Mouse (Mus musculus) thymus, postnatal 4 days (tissue): ENCODE measurements around the gene Gmfb.
"Not testable (repeated sequence)": the region's sequence is repeated elsewhere in the genome, so short reads cannot be mapped to it uniquely, and the experiment has no call there.

Source experiments
- DNase-seq: peaks from one replicate; pipeline ENCODE4 v3.0.0; 2021

Gene Gmfb

DNA sequence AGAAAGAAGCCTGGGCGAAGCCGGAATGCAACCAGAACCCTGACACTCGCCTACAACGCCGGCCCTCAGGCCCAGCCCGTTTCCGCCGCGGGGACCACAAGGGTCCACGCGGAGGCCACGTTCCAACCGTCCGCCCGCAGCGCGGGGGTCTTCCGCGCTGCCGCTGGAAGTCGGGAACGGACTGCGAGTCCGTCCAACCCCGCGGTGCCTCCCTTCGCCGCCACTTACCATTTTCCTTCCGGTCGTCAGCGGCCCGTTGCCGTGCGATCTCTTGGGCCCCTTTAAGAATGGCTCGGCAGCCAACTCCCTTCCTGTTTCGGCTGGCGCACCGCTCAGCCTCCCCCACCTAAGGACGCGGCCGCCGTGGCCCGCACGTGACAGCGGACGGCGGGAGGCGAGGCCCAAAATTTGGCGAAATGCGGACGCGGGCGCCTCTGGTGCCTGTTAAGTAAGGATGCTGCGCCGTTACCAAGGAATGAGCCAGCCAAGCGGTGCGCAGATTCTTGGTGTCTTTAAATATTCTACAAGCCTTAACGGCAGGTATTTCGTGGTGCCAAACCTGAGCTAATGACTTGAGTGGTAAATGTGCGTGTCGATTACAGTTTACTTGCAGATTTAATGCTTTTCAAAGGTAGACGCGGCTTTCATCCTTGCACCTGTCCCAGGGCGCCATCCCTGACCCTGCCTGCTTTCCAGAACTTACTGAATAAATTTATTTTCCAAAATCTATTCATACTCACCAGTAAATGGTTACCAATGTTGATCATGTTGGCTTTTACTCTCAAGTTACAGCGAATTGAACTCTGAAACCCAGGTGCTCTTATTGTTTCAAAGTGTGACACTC lies at the start of gene Gmfb:
Gene Gmfb, minus strand, starts transcription at position 370 of the 844 bp plus-strand sequence.
- DNase-seq: peak; percentile 97

DNA sequence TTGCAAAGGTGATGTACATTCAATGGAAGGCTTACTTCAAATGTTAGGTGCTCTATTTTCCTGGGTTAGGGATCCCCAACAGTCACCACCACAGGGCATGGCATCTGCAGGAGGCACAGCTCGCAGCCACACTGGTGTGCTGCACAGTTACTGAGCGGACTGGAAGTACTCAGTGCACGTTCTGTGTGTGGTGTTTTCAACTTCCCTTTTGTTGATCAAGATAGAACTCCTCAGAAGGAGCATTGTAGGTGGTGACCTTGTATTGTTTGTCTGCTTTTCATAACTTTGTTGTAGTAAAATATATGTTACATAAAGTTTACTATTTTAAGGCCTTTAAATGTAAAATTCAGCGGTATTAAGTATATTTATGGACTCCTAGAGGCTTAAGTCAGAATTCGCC lies 40.9 kb upstream of the Gmfb start:
- DNase-seq: no peak

DNA sequence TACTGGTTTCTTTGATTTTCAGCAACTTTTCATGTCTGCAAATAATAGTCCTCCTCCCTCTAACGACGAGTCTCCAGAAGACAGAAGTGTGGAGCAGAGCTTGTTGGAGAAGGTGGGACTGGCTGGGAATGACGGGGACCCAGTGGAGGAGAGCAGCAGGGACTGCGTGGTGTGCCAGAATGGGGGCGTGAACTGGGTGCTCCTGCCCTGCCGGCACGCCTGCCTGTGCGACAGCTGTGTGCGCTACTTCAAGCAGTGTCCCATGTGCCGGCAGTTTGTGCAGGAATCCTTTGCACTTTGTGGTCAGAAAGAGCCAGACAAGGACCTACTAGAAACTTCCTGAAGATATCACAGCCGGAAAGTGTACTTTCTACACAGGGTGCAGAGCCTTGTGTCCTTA lies 31.6 kb upstream of the Gmfb start:
- DNase-seq: no peak

DNA sequence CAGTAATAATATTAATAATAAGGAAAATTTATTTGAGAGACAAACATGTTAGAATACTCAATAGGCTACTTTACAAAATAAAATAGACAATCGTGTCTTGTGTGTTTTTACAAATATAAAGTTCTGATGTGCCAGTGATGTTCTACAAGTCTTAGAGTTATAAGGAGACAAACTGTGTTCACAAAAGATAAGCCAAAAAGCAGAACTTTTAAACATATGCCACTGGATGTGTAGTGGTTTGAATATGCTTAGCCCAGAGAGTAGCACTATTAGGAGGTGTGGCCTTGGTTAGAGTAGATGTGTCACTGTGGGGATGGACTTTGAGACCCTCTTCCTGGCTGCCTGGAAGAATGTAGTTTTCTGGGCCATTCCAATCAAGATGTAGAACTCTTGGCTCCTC lies 27.7 kb upstream of the Gmfb start:
- DNase-seq: no peak

DNA sequence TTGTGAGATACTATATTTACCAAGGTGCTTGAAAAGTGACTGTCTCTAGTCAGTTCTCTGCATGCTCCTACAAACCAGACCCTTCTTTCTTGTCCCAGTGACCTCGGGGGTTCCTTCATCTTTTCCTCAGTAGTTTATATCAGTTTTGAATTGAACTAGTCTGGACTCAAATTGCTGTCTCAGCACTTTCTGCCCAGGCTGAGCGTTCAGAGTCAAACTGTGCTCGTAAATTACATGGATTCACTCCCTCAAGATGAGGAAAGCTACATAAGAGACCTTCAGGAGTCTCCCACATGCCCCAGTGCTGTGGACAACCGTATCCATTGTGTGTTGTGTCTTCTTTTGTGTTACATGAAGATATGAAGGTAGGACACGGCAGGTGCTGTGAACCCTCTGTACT lies 26.7 kb upstream of the Gmfb start:
- DNase-seq: no peak

DNA sequence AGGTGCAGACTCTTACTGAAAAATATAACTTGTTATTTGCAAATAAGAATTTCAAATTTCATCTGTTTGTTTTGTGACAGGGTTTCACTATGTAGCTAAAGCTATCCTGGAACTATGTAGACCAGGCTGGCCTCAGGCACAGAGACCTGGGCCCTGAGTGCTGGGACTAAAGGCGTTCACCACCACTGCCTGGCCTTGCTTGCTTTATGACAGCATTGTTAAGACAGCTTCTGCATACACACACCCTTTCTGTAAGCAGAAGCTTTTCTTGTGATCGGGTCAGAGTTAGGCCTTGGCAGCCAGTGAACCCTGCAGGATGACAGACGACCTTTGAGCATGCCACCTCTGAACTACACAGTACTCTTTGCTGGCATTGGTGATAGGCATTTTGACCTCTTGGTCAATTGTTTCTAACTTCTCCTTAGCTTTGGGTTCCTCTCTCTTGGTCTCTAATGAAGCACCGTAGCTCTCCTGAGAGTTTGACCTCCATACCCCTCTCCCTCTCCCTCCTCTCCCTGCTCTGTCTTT lies 26.1 kb upstream of the Gmfb start:
- DNase-seq: no peak

DNA sequence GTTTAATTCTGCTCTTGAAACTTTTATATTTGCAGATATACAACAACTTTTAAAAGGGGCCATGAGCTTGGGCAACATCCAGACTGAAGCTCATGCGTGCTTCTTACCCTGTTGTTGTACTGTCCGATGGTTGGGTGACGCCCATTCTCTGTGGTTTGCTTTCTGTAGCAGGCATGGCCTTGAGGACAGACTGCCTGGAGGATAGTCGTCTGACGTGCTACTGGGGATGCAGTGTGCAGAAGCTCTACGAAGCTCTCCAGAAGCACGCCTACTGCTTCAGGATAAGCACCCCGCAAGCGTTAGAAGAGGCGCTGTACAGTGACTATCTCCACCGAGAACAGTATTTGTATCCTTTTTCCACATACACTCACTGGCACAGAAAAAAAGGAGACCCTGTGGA lies 23.7 kb upstream of the Gmfb start:
- DNase-seq: no peak

DNA sequence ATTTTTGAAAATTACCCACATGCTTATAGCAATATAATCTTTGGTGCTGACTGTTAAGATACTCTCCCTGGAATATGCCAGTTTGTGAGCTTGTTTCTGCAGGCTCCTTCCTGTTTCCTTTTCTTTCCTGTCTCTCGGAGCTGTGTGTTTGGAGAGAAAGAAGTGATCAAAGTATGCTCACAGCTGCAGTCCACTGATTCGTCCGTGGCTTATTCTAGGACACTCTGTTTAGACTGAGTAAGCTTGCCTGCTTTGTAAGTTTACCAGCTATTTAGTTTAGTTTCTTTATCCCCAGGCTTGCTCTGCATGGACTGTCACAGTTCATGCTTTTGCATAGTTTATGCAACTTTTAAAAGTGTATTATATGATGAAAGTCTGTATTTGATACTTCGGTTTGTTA lies 17.3 kb upstream of the Gmfb start:
- no peak for DNase-seq

DNA sequence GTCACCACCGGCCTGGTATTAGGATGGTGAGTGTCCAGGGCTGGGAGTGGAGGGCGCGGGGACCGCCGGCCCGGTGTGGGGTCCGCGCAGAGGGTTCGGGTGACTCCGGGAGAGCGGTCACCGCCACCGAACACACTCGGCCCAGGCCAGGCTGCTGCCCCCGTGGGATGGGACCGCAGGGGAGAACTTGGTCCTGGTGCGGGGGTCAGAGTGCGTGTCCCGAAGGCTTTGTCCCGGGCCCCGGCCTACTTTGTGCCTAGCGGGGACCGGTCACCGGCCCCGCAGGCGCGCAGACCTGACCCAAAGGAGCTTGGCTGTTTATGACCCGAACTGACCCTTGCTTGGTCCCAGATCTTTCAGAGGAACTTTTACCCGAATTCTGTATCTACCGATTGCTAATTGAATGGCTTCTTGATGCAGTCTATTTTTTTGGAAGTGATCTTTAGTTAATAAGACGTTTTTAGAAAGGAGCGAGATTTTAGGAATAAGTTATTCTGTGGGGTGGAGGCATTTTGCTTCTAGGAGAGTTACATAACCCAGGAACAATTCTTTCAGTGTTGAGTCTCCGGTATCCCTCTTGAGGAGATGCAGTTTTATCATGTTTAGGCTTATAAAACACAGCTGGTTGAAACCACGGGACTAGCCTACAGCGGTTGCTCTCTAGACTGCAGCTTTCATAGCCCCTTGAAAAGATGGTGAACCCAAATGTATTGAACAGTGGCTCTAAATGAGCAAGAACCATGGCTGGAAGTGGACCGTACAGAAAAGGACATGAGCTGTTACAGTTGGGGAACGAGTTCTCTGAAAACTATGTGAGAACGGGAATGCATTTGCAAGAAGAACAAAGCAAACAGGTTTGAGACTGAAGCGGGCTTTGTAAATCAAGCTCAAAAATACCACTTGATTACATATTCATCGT lies 10.6 kb upstream of the Gmfb start:
- DNase-seq: peak; percentile 41

DNA sequence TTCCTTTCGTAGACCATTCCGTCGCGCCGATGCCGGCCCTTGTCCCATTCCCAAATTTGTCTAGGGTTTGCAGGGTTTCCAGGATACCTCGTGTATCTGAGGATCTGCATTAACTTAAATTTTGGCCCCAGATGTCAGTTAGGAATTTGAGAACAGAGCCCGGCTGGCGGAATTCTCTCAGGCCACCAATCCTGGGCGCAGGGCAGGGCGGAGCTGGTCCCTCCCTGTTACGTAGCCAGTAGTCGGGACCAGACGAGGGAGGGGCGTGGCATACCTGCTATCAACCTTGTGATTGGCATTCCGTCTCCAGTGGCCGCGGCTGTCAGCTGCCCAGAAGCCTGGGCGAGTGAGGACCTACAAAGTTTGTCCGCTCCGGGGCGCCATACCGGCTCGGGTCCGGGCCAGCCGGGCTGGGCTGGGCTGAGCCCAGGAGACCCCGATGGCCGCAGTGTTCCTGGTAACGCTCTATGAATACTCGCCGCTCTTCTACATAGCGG lies 9.8 kb upstream of the Gmfb start, which contains the start of gene Cgrrf1:
Gene Cgrrf1, plus strand, starts transcription at position 289 of the 497 bp plus-strand sequence.
- DNase-seq: peak; percentile 88

DNA sequence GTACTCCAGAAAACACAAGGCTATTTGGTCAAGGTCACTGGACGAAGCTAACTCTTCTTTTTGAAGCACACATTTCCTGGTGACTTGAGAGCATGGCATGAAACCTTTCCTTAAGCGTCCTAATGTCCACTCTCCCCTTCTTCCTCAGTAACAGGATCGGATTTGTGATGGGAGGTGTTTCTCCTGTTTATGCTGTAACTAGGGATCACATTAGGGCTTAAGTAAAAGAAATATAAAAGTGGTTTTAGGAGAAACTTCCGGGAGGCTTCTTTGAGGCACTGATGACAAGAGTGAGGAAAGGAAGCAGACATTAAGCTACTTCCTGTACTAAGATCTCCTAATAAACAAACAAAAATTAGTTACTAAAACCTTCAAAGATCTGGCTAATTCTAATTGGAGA lies 9.3 kb upstream of the Gmfb start:
- DNase-seq: no peak

DNA sequence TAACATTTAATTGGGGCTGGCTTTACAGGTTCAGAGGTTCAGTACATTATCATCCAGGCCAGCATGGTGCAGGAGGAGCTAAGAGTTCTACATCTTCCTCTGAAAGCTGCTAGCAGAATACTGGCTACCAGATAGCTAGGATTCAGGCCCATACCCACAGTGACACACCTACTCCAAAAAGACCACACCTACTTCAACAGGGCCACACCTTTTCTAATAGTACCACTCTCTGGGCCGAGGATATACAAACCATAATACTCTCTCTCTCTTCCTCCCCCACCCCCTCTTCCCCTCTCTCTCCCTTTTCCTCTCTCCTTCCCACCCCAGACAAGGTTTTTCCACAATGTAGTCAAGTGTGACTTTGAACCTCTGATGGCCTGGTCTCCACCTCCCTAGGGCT lies 5.4 kb upstream of the Gmfb start:
- DNase-seq: no peak

DNA sequence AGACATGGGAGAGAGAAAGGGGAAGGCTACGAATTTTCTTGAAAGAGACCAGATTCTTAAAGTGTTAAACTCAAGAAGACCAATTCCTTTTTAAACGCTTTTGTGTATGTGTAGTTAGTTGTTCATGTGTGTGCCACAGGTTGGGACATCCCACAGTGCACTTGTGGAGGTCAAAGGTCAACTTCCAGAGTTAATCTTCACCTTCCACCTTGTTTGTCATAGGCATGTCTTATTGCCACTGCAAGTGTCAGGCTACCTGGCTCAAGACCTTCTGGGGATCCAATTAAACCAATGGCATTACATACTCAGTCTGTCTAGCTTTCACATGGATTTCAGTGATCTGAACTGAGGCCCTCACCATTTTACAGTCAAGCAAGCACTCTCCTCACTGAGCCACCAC lies 2.0 kb upstream of the Gmfb start:
- no peak for DNase-seq

DNA sequence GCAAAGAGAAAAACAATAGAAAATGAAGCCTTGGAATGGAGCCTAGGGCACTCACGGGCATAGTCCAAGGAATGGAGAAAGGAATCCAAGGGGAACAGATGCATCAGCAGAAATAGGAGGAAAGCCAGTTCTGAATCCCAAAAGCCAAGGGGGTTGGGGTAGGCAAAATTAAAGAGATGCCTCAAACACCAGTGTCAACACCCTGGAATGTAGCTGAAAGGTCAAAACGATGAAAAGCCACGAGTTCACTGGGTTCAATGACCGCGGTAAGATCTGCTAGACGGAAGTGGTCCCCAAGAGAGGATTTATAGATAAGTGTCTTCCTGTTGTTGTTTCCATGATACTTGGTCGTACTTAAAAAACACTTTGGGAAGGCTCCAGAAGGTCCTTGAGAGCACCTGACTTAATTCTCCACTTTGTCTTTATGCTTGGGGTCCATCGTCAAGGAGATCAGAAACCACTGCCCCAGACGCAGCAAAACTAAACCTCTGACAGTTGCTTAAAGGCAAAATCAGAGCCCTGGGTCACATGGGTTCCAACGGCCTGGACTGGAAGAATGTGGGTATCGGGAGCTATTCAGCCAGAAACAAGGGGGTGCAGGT lies 670 bp downstream of the Gmfb start:
- no peak for DNase-seq

DNA sequence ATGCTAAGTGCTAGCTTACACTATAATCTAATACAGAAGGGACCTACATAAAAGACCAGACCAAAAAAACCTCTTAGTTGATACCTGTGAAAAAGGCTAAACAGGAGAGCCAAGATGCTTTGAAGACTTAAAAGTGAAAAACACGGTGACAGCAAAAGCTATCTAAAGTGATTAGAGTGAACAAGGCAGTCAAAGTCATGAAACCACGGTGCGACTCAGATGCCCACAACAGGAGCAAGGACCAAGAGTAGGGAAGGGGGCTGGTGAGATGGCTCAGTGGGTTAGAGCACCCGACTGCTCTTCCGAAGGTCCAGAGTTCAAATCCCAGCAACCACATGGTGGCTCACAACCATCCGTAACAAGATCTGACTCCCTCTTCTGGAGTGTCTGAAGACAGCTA lies 2.1 kb downstream of the Gmfb start:
- DNase-seq: not testable (repeated sequence)

DNA sequence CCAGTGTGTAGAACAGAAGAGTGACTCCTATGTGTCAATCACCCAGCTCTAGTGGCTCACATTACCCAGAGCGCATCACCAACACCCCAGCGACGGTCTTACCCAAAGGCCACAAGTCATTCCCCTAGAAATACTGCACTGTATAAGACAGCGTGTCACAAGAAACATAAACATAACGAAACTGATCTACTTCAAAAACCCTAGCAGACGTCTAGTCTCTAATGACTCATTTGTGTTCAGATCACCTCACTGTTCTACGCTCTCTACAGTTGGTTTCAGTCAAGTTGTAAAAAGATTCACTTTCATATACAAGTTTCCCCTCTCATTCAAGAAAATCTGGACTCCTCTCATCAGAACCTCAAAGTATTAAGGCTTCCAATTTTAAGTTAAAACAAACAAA lies 3.3 kb downstream of the Gmfb start:
- DNase-seq: no peak

DNA sequence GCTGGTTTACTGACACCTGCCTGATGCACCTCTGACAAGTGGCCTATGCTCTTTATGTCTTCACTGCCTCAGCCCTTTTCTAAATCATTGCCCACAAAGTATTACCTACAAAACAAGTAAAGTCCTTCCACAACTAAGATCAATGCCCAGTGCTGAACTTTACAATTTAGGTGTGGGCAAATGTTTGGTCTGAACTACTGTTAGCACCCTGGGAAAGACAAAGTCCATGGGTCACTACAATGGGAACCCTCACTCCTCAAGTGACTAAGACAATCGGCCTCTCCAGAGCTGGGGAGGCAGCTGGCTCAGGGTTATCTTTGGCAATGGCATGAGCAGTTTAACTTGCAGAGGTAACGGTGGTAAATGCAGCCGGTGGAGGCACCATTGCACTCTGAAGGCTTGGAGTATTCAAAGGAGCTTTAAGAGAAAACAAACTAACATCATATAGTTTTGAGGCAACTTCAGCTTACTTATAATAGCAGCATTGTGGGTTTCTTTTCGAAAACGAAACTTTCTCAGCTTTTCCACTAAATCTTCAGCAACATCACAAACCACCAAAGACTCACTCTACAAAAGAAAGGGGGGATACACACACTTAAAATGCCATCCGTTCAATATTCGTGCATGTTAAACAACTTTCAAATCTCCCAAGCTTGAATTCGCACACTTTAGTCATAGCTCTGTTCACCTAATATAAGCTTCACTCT lies 5.0 kb downstream of the Gmfb start:
- DNase-seq: no peak

DNA sequence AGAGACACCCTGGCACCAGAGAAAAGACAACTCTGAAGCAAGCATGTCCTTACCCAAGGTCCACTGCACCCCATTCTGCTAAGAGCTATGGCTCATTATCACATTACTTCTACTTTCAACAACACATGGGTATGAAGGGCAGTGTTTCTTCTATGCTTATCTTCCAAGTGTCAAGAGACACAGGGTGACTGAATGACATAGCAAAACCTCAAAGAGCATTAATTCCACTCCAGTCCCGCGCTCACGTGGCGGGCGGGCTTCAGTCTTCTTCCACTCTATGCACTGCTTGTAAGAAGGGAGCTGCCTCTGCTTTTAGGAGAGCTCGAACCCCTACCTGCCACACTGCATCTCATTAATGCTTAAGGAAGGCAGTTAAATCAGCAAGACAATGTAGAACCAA lies 6.4 kb downstream of the Gmfb start:
- DNase-seq: no peak

DNA sequence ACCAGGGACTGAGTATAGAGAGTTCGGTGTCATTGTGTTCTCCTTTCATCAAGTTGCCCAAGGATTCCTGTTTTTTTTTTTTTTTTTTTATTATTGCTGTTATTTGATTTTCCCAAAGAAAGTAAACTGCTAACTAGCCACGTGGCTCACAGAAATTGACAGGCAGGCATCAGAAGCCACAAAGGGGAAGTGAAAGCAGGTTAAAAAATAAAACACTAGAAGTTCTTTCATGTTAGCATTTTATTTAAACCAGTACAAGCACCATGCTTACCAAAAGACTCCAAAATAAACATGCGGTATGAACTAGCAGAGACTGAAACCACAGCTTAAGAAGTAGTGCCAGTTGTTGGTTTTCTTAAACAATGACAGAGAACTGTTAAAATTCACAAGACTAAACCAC lies 14.1 kb downstream of the Gmfb start:
- DNase-seq: no peak

DNA sequence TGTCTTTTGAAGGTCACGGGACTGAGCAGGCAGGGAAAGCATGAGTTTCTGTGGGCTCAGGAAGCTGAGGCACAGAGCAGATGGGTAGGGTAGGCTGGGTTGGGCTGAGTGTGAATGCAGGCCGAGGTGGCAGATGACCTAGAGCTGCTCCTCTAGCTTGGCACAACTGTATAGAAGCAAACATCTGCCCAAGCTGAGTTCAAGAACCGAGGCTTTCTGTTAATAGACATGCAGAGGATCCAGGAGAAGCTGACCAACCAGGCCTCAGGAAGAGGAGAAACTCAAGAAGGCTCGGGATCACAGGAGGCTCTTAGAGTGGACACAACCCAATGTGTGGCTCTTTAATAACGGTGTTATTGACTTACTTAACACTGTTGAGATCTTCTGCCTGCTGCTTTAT lies 15.9 kb downstream of the Gmfb start:
- no peak for DNase-seq

DNA sequence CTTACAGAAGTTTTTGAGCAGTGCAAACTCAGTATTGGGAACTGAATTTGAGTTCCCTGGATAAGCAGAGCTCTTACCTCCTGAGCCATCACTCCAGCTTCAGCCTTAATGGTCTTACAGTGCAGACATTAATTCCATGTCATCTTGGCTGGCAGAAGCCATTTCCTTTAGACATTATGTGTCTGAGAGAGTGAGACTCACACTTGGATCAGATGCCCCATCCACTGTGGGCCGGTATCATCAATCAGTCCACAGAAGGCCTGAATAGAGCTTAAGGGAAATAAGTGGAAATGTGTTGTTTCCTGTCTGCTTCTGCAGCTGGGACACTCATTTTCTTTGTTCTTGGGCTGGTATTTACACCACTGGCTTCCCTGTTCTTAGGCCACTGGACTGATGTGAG lies 18.3 kb downstream of the Gmfb start:
- no peak for DNase-seq

DNA sequence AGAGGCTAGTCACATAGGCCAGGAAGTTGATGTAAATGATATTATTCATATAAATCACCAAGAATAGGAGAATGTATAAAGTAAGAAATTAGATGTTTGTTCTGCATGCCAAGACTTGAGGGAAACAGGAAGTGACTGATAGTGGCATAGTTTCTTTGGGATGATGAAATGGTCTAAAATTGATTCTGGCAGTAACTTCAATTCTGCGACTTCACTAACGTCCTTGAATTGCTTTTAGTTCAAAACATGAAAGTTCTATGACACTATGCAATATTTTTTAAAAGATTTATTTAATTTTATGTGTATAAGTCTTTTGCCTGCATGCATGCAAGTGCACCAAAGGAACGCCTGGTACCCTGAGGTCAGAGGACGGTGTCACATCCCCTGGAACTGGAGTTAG lies 18.8 kb downstream of the Gmfb start:
- no peak for DNase-seq
